Mouse (Mus musculus) adrenal gland, adult 2 months (tissue): Measurements from ENCODE around the gene Fbxl21. TPM values are rescaled to one million over a fixed set of nuclear protein-coding genes. Genes with fewer than 3 reads are reported as not detected.
A peak's percentile ranks its signal among the peaks of the same experiment; 100 is the strongest.

Source experiments
- DNase-seq: peaks from one replicate; pipeline ENCODE4 v3.0.0; 2021
- polyA plus RNA-seq: library from polyadenylated mRNA; depleted of rRNA; stranded (reverse); fragments of >200 nt; gene quantifications from 2 replicates; pipeline ENCODE4 v1.2.3, GENCODE M21; 2012
- total RNA-seq, 2 experiments: library from RNA; stranded (reverse); gene quantifications; 2 replicates each; pipeline ENCODE4 v1.2.3; 2021

Gene Fbxl21
- total and polyA plus RNA-seq, 3 experiments = 1.5 to 6.5 (median 4.0) TPM

DNA sequence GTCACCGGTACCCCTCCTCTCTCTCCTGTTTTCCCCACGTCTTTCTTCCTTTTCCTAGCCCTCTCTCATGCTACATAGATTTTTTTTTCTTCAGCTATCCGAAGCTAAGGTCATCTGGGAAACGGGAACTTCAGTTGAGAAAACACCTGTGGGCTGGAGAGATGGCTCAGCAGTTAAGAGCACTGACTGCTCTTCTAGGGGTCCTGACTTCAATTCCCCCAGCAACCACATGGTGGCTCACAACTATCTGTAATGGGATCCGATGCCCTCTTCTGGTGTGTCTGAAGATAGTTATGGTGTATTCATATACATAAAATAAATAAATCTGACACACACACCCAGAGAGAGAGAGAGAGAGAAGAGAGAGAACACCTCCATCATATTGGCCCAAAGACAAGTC is 13.3 kb downstream of the Fbxl21 start:
- no peak for DNase-seq

- DNase-seq = no peak
Measured at GRCm38 (mm10) chr13:56537026-56537425, 14.8 kb downstream of the Fbxl21 start.

GRCm38 (mm10) chr13:56539846-56540245 is 17.6 kb downstream of the Fbxl21 start:
- DNase-seq = no peak

DNA sequence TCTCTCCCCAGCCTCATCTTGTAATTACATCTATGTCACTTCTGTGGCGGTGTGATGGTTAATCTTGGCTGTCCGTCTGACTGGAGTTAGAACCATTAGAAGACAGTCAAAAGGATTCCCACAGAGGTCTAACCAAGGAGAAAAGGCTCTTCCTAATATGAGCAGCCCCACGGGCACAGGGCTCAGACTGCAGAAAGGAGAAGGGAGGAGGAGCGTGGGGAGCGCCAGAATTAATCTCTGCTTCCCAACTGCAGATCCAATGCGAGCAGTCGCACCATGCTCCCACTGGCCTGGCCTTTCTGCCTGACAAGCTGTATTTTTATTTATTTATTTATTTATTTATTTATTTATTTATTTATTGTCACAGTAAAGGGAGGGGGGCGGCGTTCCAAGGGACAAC is 21.5 kb downstream of the Fbxl21 start:
- no peak for DNase-seq

- no peak for DNase-seq
Measured at GRCm38 (mm10) chr13:56544956-56545355, 22.7 kb downstream of the Fbxl21 start.

- no peak for DNase-seq
Measured at GRCm38 (mm10) chr13:56548401-56548800, 26.1 kb downstream of the Fbxl21 start, which contains the start of gene Lect2. Gene Lect2 (minus strand): TSS chr13:56548502.

- DNase-seq = peak; percentile 88
Measured at GRCm38 (mm10) chr13:56549364-56549763, 27.1 kb downstream of the Fbxl21 start.

GRCm38 (mm10) chr13:56550574-56550973 is 28.3 kb downstream of the Fbxl21 start:
- peak; percentile 84 for DNase-seq

GRCm38 (mm10) chr13:56551661-56552060 is 29.4 kb downstream of the Fbxl21 start:
- no peak for DNase-seq

- no peak for DNase-seq
Measured at GRCm38 (mm10) chr13:56553923-56554322, 31.7 kb downstream of the Fbxl21 start.

- peak; percentile 46 for DNase-seq
Measured at GRCm38 (mm10) chr13:56554409-56554808, 32.1 kb downstream of the Fbxl21 start.

- peak; percentile 58 for DNase-seq
Measured at GRCm38 (mm10) chr13:56555957-56556356, 33.7 kb downstream of the Fbxl21 start.

- no peak for DNase-seq
Measured at GRCm38 (mm10) chr13:56556701-56557100, 34.4 kb downstream of the Fbxl21 start.

DNA sequence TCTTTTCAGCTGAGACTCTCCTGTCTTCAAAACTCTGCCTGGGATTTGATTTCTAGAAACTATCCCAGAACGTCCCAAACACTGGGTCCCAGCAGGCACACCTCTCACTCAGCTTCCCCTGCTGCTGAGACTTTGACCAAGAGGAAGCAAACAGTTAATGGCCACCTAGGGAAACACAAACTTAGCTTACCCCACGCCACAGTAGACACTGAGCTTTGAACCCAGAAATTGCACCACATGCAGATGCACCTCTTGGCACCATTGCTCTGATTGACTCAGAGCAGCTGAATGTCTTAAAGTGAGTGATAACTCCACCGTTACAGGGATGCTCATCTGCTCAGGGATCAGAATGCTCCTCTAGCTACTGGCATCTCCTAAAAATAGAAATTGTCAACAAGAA is 36.5 kb downstream of the Fbxl21 start:
- DNase-seq = no peak

- no peak for DNase-seq
Measured at GRCm38 (mm10) chr13:56559841-56560370, 37.6 kb downstream of the Fbxl21 start.

GRCm38 (mm10) chr13:56561129-56561528 is 38.9 kb downstream of the Fbxl21 start:
- no peak for DNase-seq

DNA sequence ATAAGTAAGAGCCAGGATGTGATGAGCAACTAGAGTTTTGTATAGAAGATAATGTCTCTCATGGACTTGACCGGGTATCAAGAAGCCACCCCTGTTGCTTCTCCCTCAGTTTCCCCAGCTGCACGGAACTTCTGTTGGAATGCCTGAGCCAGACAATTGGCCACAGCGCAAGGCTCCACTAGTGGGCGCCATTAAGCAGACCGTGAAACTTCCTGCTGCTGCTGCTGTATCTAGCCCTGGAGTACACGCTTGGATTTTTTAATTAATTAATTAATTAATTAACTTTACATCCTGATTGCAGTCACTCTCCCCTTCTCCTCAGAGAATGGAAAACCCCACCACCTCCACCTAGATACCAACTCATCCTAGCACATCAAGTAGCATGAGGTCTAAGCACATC is 40.8 kb downstream of the Fbxl21 start:
- no peak for DNase-seq

DNA sequence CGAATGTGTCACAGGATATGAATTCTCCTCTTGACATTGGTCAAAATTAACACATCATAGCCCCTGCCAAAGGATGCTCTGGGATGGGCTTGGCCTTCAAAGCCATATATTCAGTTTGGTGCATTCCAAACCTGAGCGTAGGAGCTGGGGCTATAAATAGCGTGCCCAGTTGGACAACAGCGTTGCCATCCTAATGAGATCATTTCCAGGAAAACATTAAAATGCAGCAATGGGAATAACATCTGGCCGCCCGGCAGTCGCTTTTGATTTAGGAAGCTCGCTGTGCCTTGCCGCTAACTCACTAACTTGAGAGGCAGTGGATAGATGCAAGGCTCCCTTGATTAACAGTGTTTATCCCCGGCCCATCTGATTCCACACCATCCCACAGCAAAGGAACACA is 44.1 kb downstream of the Fbxl21 start:
- DNase-seq = no peak

DNA sequence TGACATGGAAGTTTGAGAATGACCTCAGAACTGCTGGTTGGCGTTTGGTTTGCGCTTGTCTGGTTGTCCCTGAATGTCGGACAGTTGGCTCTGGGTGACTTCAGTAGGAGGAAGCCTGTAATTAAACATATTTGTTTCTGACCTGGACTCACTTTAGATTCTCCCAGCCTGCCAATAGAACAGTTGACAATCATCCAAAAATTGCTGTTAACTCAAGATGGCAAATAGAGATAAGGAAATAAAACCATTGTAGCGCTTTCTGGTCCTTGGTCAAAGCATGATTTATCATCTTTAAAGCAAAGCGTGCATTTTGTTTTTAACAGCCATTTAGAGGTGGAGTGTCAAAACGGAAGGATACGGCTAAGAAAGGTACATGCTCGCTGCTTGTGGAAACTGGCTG is 49.4 kb downstream of the Fbxl21 start:
- no peak for DNase-seq

- no peak for DNase-seq
Measured at GRCm38 (mm10) chr13:56575074-56575473, 52.8 kb downstream of the Fbxl21 start.

GRCm38 (mm10) chr13:56575701-56576321 is 53.5 kb downstream of the Fbxl21 start:
- peak; percentile 78 for DNase-seq

DNA sequence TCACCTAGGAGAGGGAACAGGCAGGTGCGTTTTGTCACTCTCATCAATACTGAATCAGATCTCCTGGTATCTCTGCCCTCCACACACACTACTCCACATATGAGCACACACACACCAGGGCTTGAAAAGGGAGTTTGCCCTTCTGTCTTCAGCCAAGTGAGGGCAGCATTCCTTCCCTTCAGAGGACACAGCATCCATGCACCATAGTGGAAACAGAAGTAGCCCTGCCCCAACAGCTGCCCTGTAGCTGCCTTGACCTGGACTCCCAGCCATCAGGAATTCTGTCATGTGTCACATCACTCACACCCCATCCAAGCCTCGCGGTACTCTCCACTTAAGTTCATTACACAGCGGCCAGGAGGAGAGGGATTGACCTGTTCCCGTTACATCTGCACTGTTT is 55.8 kb downstream of the Fbxl21 start:
- peak; percentile 44 for DNase-seq

DNA sequence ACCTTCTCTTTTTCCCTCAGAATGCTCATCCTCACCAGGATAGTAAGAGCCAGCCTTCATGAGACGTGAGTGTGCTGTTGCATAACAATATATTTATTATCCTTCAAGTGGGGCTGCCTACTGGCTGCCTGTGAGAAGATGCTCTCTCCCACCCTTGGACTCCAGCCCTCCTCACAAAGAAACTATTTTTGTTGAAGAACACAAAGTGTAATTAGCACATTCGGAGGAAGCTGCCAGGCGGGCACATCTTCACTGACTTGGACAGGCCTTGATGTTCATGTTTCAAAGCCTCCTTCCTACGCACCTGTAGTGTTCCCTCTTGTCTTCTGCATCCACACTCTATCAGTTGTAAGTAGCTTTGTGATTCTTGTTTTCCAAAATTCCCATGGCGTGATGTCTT is 58.2 kb downstream of the Fbxl21 start:
- DNase-seq = no peak

DNA sequence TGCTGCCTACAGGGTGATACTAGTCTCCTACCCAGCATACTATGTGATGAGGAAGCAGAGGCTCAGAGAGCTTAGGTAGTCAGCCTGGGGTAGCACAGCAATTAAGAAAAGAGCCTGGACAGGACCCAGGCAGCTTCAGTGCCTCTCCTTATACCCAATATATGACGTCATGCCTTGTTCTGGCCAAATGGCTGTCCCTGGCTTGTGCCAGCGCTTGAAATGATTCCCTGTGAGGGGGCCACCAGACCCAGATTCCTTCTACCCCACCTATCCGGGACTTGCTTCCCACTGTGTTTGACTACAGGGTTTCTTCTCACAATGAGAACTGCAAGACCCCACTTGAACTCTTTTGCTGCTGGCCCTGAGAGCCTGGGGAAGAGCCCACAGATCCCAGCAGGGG is 59.2 kb downstream of the Fbxl21 start:
- no peak for DNase-seq
